Mouse (Mus musculus): ENCODE results near the gene Gm10352. TPM values are rescaled to one million over a fixed set of nuclear protein-coding genes. Genes with fewer than 3 reads are reported as not detected.
"Not testable (repeated sequence)": the region's sequence is repeated elsewhere in the genome, so short reads cannot be mapped to it uniquely, and the experiment has no call there.

Gene Gm10352
- 0.21 TPM in 1 of 2 replicates, not detected in the other for polyA plus RNA-seq (2014; fragmentation: Nextera tagmentation; extraction: Ambion mirVana)

DNA sequence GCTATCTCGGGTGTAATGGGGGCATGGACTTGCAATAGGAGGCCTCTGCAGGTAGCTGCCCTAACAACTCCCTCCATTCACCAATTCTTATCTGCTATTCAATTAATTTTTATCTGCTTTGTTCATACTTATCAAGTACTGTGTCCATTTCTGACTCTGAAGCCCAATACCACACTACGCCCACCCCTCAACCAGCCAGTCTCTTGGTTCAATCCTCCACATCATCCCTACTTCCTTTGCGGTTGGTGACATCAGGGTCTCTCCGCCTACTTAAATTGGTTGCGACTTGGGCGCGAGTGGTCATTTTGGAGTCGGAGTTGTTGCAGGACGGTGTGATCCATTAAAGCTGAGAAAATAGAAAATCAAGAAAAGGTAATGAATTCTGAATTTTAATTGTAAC lies at the start of gene Gm10352:
Gm10352 (plus strand) TSS at position 301 of the 400 bp plus-strand sequence.
- H3K4me1 ChIP-seq (replicated peaks; ENCODE audit: control insufficient read depth, insufficient read depth, low read length); DNase-seq (ENCODE audit: low spot score); H3K36me3 ChIP-seq (replicated peaks; ENCODE audit: control insufficient read depth, insufficient read depth); H3K27ac ChIP-seq; ATAC-seq (ENCODE audit: low FRiP score); H3K9me3 ChIP-seq (ENCODE audit: control insufficient read depth, low read length); H3K4me2 ChIP-seq (replicated peaks); H3K9ac ChIP-seq; H3K4me3 ChIP-seq (replicated peaks; ENCODE audit: low read length); H3K27me3 ChIP-seq (ENCODE audit: control insufficient read depth, insufficient read depth, low read length): not testable (repeated sequence)
- no CpG with 5 or more reads among the region's 9 CpGs for WGBS

DNA sequence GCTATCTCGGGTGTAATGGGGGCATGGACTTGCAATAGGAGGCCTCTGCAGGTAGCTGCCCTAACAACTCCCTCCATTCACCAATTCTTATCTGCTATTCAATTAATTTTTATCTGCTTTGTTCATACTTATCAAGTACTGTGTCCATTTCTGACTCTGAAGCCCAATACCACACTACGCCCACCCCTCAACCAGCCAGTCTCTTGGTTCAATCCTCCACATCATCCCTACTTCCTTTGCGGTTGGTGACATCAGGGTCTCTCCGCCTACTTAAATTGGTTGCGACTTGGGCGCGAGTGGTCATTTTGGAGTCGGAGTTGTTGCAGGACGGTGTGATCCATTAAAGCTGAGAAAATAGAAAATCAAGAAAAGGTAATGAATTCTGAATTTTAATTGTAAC lies 31.5 kb downstream of the Gm10352 start, which contains the start of gene Gm29289:
Gm29289 (plus strand) TSS at position 301 of the 400 bp plus-strand sequence.
- WGBS, result no CpG with 5 or more reads among the region's 9 CpGs
- not testable (repeated sequence) for H3K27ac ChIP-seq; H3K9ac ChIP-seq; ATAC-seq (ENCODE audit: low FRiP score); H3K4me3 ChIP-seq (replicated peaks; ENCODE audit: low read length); H3K27me3 ChIP-seq (ENCODE audit: control insufficient read depth, insufficient read depth, low read length); H3K4me1 ChIP-seq (replicated peaks; ENCODE audit: control insufficient read depth, insufficient read depth, low read length); H3K36me3 ChIP-seq (replicated peaks; ENCODE audit: control insufficient read depth, insufficient read depth); H3K4me2 ChIP-seq (replicated peaks); H3K9me3 ChIP-seq (ENCODE audit: control insufficient read depth, low read length); DNase-seq (ENCODE audit: low spot score)

Other genes starting within 250 kb of the Gm10352 start
- not detected in 2 replicates for gene Sry, start 237.3 kb upstream of the Gm10352 start, polyA plus RNA-seq (2014; fragmentation: Nextera tagmentation; extraction: Ambion mirVana)
- gene H2al2b, start 180.3 kb upstream of the Gm10352 start, polyA plus RNA-seq (2014; fragmentation: Nextera tagmentation; extraction: Ambion mirVana), result not detected in 2 replicates
- gene Gm4064, start 104.8 kb upstream of the Gm10352 start, polyA plus RNA-seq (2014; fragmentation: Nextera tagmentation; extraction: Ambion mirVana), result 0.39 TPM in 1 of 2 replicates, not detected in the other
- gene Rbmy, start 70.3 kb upstream of the Gm10352 start, polyA plus RNA-seq (2014; fragmentation: Nextera tagmentation; extraction: Ambion mirVana), result not detected in 2 replicates
- not detected in 2 replicates for gene Gm10256, start 70.3 kb upstream of the Gm10352 start, polyA plus RNA-seq (2014; fragmentation: Nextera tagmentation; extraction: Ambion mirVana)
- gene Gm29289, start 31.6 kb downstream of the Gm10352 start, polyA plus RNA-seq (2014; fragmentation: Nextera tagmentation; extraction: Ambion mirVana), result not detected in 2 replicates